Mouse (Mus musculus) gastrocnemius, postnatal 14 days (tissue): ENCODE data around the gene Gm5127. TPM values are rescaled to one million over a fixed set of nuclear protein-coding genes. Genes with fewer than 3 reads are reported as not detected.

ENCODE experiments used
- DNase-seq: peaks from one replicate; pipeline ENCODE4 v3.0.0; 2021; ENCODE audit warnings: mixed read lengths
- intact Hi-C: fragments of 180-260 bp; cut with DNase I; formaldehyde crosslinking; loops from one replicate; pipeline ENCODE4 v1.15.1; 2025; ENCODE audit warnings: low total_unique reads
- long read RNA-seq, 2 experiments: library from polyadenylated mRNA; stranded (forward); transcript quantifications; one replicate each; pipeline ENCODE4 v2.0.0; 2021
- total RNA-seq, 2 experiments: library from RNA; stranded (reverse); gene quantifications; 2 replicates each; pipeline ENCODE4 v1.2.3; 2021

Gene Gm5127
- not detected for total RNA-seq
- long read RNA-seq, experiment 1: 0 reads
- long read RNA-seq, experiment 2: 0 reads

GRCm38 (mm10) chrX:106582886-106583285 is at the start of gene Gm5127:
TSS of gene Gm5127 (plus strand) at chrX:106583186.
- no peak for DNase-seq
- intact Hi-C loops: no loop called here

GRCm38 (mm10) chrX:106536359-106536758 is 46.6 kb upstream of the Gm5127 start:
- DNase-seq: no peak
- intact Hi-C loops: no loop called here

GRCm38 (mm10) chrX:106555457-106555856 is 27.5 kb upstream of the Gm5127 start:
- intact Hi-C loops: no loop called here
- DNase-seq: no peak

GRCm38 (mm10) chrX:106578966-106579365 is 4.0 kb upstream of the Gm5127 start:
- no peak for DNase-seq
- intact Hi-C loops: no loop called here

- DNase-seq: no peak
- intact Hi-C loops: no loop called here
Observed at GRCm38 (mm10) chrX:106580410-106580809, 2.6 kb upstream of the Gm5127 start.

GRCm38 (mm10) chrX:106582197-106582596 is 789 bp upstream of the Gm5127 start:
- DNase-seq: no peak
- intact Hi-C loops: no loop called here

- no peak for DNase-seq
- intact Hi-C loops: no loop called here
Observed at GRCm38 (mm10) chrX:106593914-106594313, 10.9 kb downstream of the Gm5127 start.

GRCm38 (mm10) chrX:106595904-106596303 is 12.9 kb downstream of the Gm5127 start:
- intact Hi-C loops: no loop called here
- DNase-seq: no peak

- DNase-seq: no peak
- intact Hi-C loops: no loop called here
Observed at GRCm38 (mm10) chrX:106602574-106603258, 19.7 kb downstream of the Gm5127 start.

GRCm38 (mm10) chrX:106603386-106603785 is 20.4 kb downstream of the Gm5127 start, which contains the start of gene Cysltr1:
TSS of gene Cysltr1 (minus strand) at chrX:106603679.
- DNase-seq: no peak
- intact Hi-C loops: no loop called here

GRCm38 (mm10) chrX:106622512-106622911 is 39.5 kb downstream of the Gm5127 start:
- intact Hi-C loops: no loop called here
- DNase-seq: no peak

- no peak for DNase-seq
- intact Hi-C loops: no loop called here
Observed at GRCm38 (mm10) chrX:106623667-106624066, 40.7 kb downstream of the Gm5127 start.

- intact Hi-C loops: no loop called here
- DNase-seq: no peak
Observed at GRCm38 (mm10) chrX:106628514-106628913, 45.5 kb downstream of the Gm5127 start.

GRCm38 (mm10) chrX:106633543-106633942 is 50.6 kb downstream of the Gm5127 start:
- no peak for DNase-seq
- intact Hi-C loops: no loop called here

GRCm38 (mm10) chrX:106634799-106635541 is 52.0 kb downstream of the Gm5127 start:
- intact Hi-C loops: no loop called here
- DNase-seq: no peak

- no peak for DNase-seq
- intact Hi-C loops: no loop called here
Observed at GRCm38 (mm10) chrX:106662101-106662500, 79.1 kb downstream of the Gm5127 start.

GRCm38 (mm10) chrX:106704590-106704989 is 121.6 kb downstream of the Gm5127 start:
- intact Hi-C loops: no loop called here
- no peak for DNase-seq

GRCm38 (mm10) chrX:106717160-106717559 is 134.2 kb downstream of the Gm5127 start:
- intact Hi-C loops: no loop called here
- DNase-seq: no peak

- intact Hi-C loops: no loop called here
- DNase-seq: no peak
Observed at GRCm38 (mm10) chrX:106742241-106742640, 159.3 kb downstream of the Gm5127 start.

GRCm38 (mm10) chrX:106755272-106755671 is 172.3 kb downstream of the Gm5127 start:
- DNase-seq: no peak
- intact Hi-C loops: no loop called here
